Mouse (Mus musculus): ENCODE results near the gene Tspan31. TPM values are rescaled to one million over a fixed set of nuclear protein-coding genes. Genes with fewer than 3 reads are reported as not detected.

Gene Tspan31
- 105 and 110 TPM in 2 replicates for polyA plus RNA-seq (2015; fragmentation: Nextera tagmentation; extraction: Ambion mirVana)

- Histone ChIP-seq H3K4me3 (ENCODE audit: low read depth, low read length) (peak within 1 kb of the TSS; percentile 49), H3K27ac (ENCODE audit: low read length) (peak within 1 kb of the TSS; percentile 90), H3K4me1 (ENCODE audit: control insufficient read depth, insufficient read depth, low read length) (peaks cover 24% of the 10 kb centered on the region), H3K4me2 (ENCODE audit: low read length) (peak within 1 kb of the TSS; percentile 97), H3K36me3 (ENCODE audit: control insufficient read depth, insufficient read depth, low read length) (peaks cover 27% of the 10 kb centered on the region), H3K9ac (ENCODE audit: low read depth, low read length) (peak within 1 kb of the TSS; percentile 75), H3K27me3 (ENCODE audit: control insufficient read depth, insufficient read depth, low read depth, low read length) (no peaks in the 10 kb centered on the region), H3K9me3 (replicated peaks; ENCODE audit: control insufficient read depth, low read length, poor library complexity, severe bottlenecking) (no peaks in the 10 kb centered on the region)
- 1% methylated on average over 36 of the region's 36 CpGs for WGBS
- ATAC-seq = peak; percentile 94
Observed at GRCm38 (mm10) chr10:127070190-127071121, at the start of gene Tspan31. Gene Tspan31, minus strand, starts transcription at chr10:127070264.

GRCm38 (mm10) chr10:127119229-127119628 lies 49.2 kb upstream of the Tspan31 start:
- H3K4me3 ChIP-seq (ENCODE audit: low read depth, low read length) = no peak overlapping the region
- H3K4me1 ChIP-seq (ENCODE audit: control insufficient read depth, insufficient read depth, low read length) = peaks cover 17% of the 10 kb centered on the region
- 96% methylated on average over 10 of the region's 10 CpGs for WGBS
- ATAC-seq = no peak
- H3K9ac ChIP-seq (ENCODE audit: low read depth, low read length) = no peak overlapping the region
- no peaks in the 10 kb centered on the region for H3K27me3 ChIP-seq (ENCODE audit: control insufficient read depth, insufficient read depth, low read depth, low read length)
- no peak overlapping the region for H3K27ac ChIP-seq (ENCODE audit: low read length)
- peaks cover 25% of the 10 kb centered on the region for H3K36me3 ChIP-seq (ENCODE audit: control insufficient read depth, insufficient read depth, low read length)
- H3K4me2 ChIP-seq (ENCODE audit: low read length) = no peak overlapping the region
- no peaks in the 10 kb centered on the region for H3K9me3 ChIP-seq (replicated peaks; ENCODE audit: control insufficient read depth, low read length, poor library complexity, severe bottlenecking)

GRCm38 (mm10) chr10:127118470-127118869 lies 48.4 kb upstream of the Tspan31 start:
- Histone ChIP-seq H3K27ac (ENCODE audit: low read length) (no peak overlapping the region), H3K4me1 (ENCODE audit: control insufficient read depth, insufficient read depth, low read length) (peaks cover 17% of the 10 kb centered on the region), H3K9me3 (replicated peaks; ENCODE audit: control insufficient read depth, low read length, poor library complexity, severe bottlenecking) (no peaks in the 10 kb centered on the region), H3K4me2 (ENCODE audit: low read length) (no peak overlapping the region), H3K27me3 (ENCODE audit: control insufficient read depth, insufficient read depth, low read depth, low read length) (no peaks in the 10 kb centered on the region), H3K4me3 (ENCODE audit: low read depth, low read length) (no peak overlapping the region), H3K36me3 (ENCODE audit: control insufficient read depth, insufficient read depth, low read length) (peaks cover 25% of the 10 kb centered on the region), H3K9ac (ENCODE audit: low read depth, low read length) (no peak overlapping the region)
- ATAC-seq = no peak
- 96% methylated on average over 11 of the region's 11 CpGs for WGBS

- H3K36me3 ChIP-seq (ENCODE audit: control insufficient read depth, insufficient read depth, low read length) = peaks cover 28% of the 10 kb centered on the region
- no peak for ATAC-seq
- H3K4me2 ChIP-seq (ENCODE audit: low read length) = no peak overlapping the region
- H3K4me3 ChIP-seq (ENCODE audit: low read depth, low read length) = no peak overlapping the region
- no peaks in the 10 kb centered on the region for H3K9me3 ChIP-seq (replicated peaks; ENCODE audit: control insufficient read depth, low read length, poor library complexity, severe bottlenecking)
- H3K9ac ChIP-seq (ENCODE audit: low read depth, low read length) = no peak overlapping the region
- H3K27me3 ChIP-seq (ENCODE audit: control insufficient read depth, insufficient read depth, low read depth, low read length) = no peaks in the 10 kb centered on the region
- H3K27ac ChIP-seq (ENCODE audit: low read length) = no peak overlapping the region
- WGBS = 85% methylated on average over 2 of the region's 2 CpGs
- peaks cover 5% of the 10 kb centered on the region for H3K4me1 ChIP-seq (ENCODE audit: control insufficient read depth, insufficient read depth, low read length)
Observed at GRCm38 (mm10) chr10:127115068-127115467, 45.0 kb upstream of the Tspan31 start.

GRCm38 (mm10) chr10:127114408-127114807 lies 44.3 kb upstream of the Tspan31 start:
- no peaks in the 10 kb centered on the region for H3K4me1 ChIP-seq (ENCODE audit: control insufficient read depth, insufficient read depth, low read length)
- H3K9ac ChIP-seq (ENCODE audit: low read depth, low read length) = no peak overlapping the region
- H3K4me2 ChIP-seq (ENCODE audit: low read length) = no peak overlapping the region
- H3K36me3 ChIP-seq (ENCODE audit: control insufficient read depth, insufficient read depth, low read length) = peaks cover 28% of the 10 kb centered on the region
- no peaks in the 10 kb centered on the region for H3K27me3 ChIP-seq (ENCODE audit: control insufficient read depth, insufficient read depth, low read depth, low read length)
- H3K27ac ChIP-seq (ENCODE audit: low read length) = no peak overlapping the region
- H3K9me3 ChIP-seq (replicated peaks; ENCODE audit: control insufficient read depth, low read length, poor library complexity, severe bottlenecking) = no peaks in the 10 kb centered on the region
- no peak overlapping the region for H3K4me3 ChIP-seq (ENCODE audit: low read depth, low read length)
- WGBS = 95% methylated on average over 11 of the region's 11 CpGs
- no peak for ATAC-seq

GRCm38 (mm10) chr10:127111001-127111887 lies 41.2 kb upstream of the Tspan31 start:
- Histone ChIP-seq H3K4me1 (ENCODE audit: control insufficient read depth, insufficient read depth, low read length) (no peaks in the 10 kb centered on the region), H3K4me2 (ENCODE audit: low read length) (no peak overlapping the region), H3K27ac (ENCODE audit: low read length) (no peak overlapping the region), H3K27me3 (ENCODE audit: control insufficient read depth, insufficient read depth, low read depth, low read length) (no peaks in the 10 kb centered on the region), H3K36me3 (ENCODE audit: control insufficient read depth, insufficient read depth, low read length) (peaks cover 18% of the 10 kb centered on the region), H3K4me3 (ENCODE audit: low read depth, low read length) (no peak overlapping the region), H3K9ac (ENCODE audit: low read depth, low read length) (no peak overlapping the region), H3K9me3 (replicated peaks; ENCODE audit: control insufficient read depth, low read length, poor library complexity, severe bottlenecking) (no peaks in the 10 kb centered on the region)
- 90% methylated on average over 15 of the region's 15 CpGs for WGBS
- ATAC-seq = no peak

- Histone ChIP-seq H3K4me2 (ENCODE audit: low read length) (no peak overlapping the region), H3K4me1 (ENCODE audit: control insufficient read depth, insufficient read depth, low read length) (no peaks in the 10 kb centered on the region), H3K4me3 (ENCODE audit: low read depth, low read length) (no peak overlapping the region), H3K9ac (ENCODE audit: low read depth, low read length) (no peak overlapping the region), H3K27me3 (ENCODE audit: control insufficient read depth, insufficient read depth, low read depth, low read length) (no peaks in the 10 kb centered on the region), H3K27ac (ENCODE audit: low read length) (no peak overlapping the region), H3K36me3 (ENCODE audit: control insufficient read depth, insufficient read depth, low read length) (peaks cover 11% of the 10 kb centered on the region; the same call in 1 of the 2 replicates), H3K9me3 (replicated peaks; ENCODE audit: control insufficient read depth, low read length, poor library complexity, severe bottlenecking) (no peaks in the 10 kb centered on the region)
- no peak for ATAC-seq
- 71% methylated on average over 3 of the region's 3 CpGs for WGBS
Observed at GRCm38 (mm10) chr10:127108262-127108583, 38.2 kb upstream of the Tspan31 start.

- Histone ChIP-seq H3K36me3 (ENCODE audit: control insufficient read depth, insufficient read depth, low read length) (peaks cover 8% of the 10 kb centered on the region; the same call in 1 of the 2 replicates), H3K4me2 (ENCODE audit: low read length) (no peak overlapping the region), H3K9me3 (replicated peaks; ENCODE audit: control insufficient read depth, low read length, poor library complexity, severe bottlenecking) (no peaks in the 10 kb centered on the region), H3K4me3 (ENCODE audit: low read depth, low read length) (no peak overlapping the region), H3K27ac (ENCODE audit: low read length) (no peak overlapping the region), H3K27me3 (ENCODE audit: control insufficient read depth, insufficient read depth, low read depth, low read length) (no peaks in the 10 kb centered on the region), H3K4me1 (ENCODE audit: control insufficient read depth, insufficient read depth, low read length) (no peaks in the 10 kb centered on the region), H3K9ac (ENCODE audit: low read depth, low read length) (no peak overlapping the region)
- no peak for ATAC-seq
- WGBS = 93% methylated on average over 16 of the region's 16 CpGs
Observed at GRCm38 (mm10) chr10:127107563-127108261, 37.6 kb upstream of the Tspan31 start.
